Mouse (Mus musculus) central nervous system, embryonic 11.5 days (tissue): Measurements from ENCODE around the gene Evi5. TPM values are rescaled to one million over a fixed set of nuclear protein-coding genes. Genes with fewer than 3 reads are reported as not detected.

ENCODE experiments used
- polyA plus RNA-seq: library from polyadenylated mRNA; depleted of rRNA; stranded (reverse); fragments of >200 nt; gene quantifications from 2 replicates; pipeline ENCODE4 v1.2.3, GENCODE M21; 2012; rRNA removed

Evi5 gene
- 26.5 and 37.3 TPM in 2 replicates for polyA plus RNA-seq

DNA sequence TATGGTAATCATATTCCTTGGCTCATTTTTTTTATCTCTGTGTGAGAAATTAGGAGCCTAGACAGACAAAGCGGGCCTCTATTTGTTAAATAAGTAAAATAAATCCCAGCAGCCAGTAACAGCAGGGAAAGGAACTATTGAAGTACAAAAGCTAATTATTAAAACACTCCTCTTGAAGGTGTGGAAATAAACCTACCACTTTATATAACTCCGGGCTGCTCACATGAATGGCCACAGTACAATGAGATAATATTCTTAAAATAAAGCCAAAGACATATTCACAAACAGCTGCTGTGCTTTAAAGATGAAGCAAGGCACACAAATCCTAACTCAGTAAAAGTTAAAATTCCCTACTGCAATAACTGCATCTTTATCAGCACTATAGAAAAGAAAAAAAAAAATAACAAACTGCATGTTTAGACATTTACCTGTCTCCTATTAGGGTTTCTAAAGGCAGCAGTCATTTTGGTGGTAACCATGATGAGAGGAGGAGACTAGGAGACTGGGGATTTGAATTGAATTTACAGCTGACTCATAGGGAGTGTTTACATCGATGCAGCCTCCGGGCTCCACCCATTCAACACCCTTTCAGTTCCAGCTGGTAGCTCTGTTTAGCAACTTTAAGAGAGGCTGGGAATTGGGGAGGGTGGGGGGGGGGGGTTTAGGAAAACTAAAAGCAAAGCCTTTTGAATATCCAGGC lies at the start of gene Evi5:
Gene Evi5, minus strand, starts transcription at position 547 of the 700 bp plus-strand sequence.

GRCm38 (mm10) chr5:107900206-107901013 lies 25.5 kb upstream of the Evi5 start, which contains the start of gene Rpl5:
Gene Rpl5, plus strand, starts transcription at chr5:107900502.

GRCm38 (mm10) chr5:107829998-107830560 lies 44.8 kb downstream of the Evi5 start, which contains the start of gene Ube2d2b:
Gene Ube2d2b, plus strand, starts transcription at chr5:107830099.

GRCm38 (mm10) chr5:107725435-107726261 lies 149.3 kb downstream of the Evi5 start, which contains the start of gene Gfi1:
Gene Gfi1, minus strand, starts transcription at chr5:107726036.

Other genes with a start within 250 kb of the Evi5 start
- 0.20 and 0.24 TPM in 2 replicates for gene Gfi1, start 149.1 kb downstream of the Evi5 start, polyA plus RNA-seq
- gene Ube2d2b, start 45.0 kb downstream of the Evi5 start, polyA plus RNA-seq: not detected in 2 replicates
- 360 and 564 TPM in 2 replicates for gene Rpl5, start 25.4 kb upstream of the Evi5 start, polyA plus RNA-seq
- gene Fam69a, start 112.0 kb upstream of the Evi5 start, polyA plus RNA-seq: 9.2 and 10.3 TPM in 2 replicates
- gene Mtf2, start 190.6 kb upstream of the Evi5 start, polyA plus RNA-seq: 80.9 and 109 TPM in 2 replicates